Mouse (Mus musculus): ENCODE data around the gene Cep112.
"Not testable (repeated sequence)": the region's sequence is repeated elsewhere in the genome, so short reads cannot be mapped to it uniquely, and the experiment has no call there.

The Cep112 gene

GRCm38 (mm10) chr11:108799695-108800094, 374.7 kb downstream of the Cep112 start:
- no peak for DNase-seq (ENCODE audit: low read depth)

- DNase-seq (ENCODE audit: low read depth), result no peak
Measured at GRCm38 (mm10) chr11:108804030-108804429, 379.0 kb downstream of the Cep112 start.

- no peak for DNase-seq (ENCODE audit: low read depth)
Measured at GRCm38 (mm10) chr11:108805947-108806346, 381.0 kb downstream of the Cep112 start.

- no peak for DNase-seq (ENCODE audit: low read depth)
Measured at GRCm38 (mm10) chr11:108809626-108810025, 384.6 kb downstream of the Cep112 start.

- DNase-seq (ENCODE audit: low read depth), result no peak
Measured at GRCm38 (mm10) chr11:108821771-108822170, 396.8 kb downstream of the Cep112 start.

GRCm38 (mm10) chr11:108822257-108822656, 397.3 kb downstream of the Cep112 start:
- DNase-seq (ENCODE audit: low read depth), result no peak

- DNase-seq (ENCODE audit: low read depth), result no peak
Measured at GRCm38 (mm10) chr11:108827321-108827720, 402.3 kb downstream of the Cep112 start.

- no peak for DNase-seq (ENCODE audit: low read depth)
Measured at GRCm38 (mm10) chr11:108828374-108829025, 403.5 kb downstream of the Cep112 start.

GRCm38 (mm10) chr11:108836706-108837105, 411.7 kb downstream of the Cep112 start:
- no peak for DNase-seq (ENCODE audit: low read depth)

GRCm38 (mm10) chr11:108840195-108840594, 415.2 kb downstream of the Cep112 start:
- no peak for DNase-seq (ENCODE audit: low read depth)

- DNase-seq (ENCODE audit: low read depth), result no peak
Measured at GRCm38 (mm10) chr11:108842765-108843164, 417.8 kb downstream of the Cep112 start.

- no peak for DNase-seq (ENCODE audit: low read depth)
Measured at GRCm38 (mm10) chr11:108845971-108846370, 421.0 kb downstream of the Cep112 start.

GRCm38 (mm10) chr11:108846479-108846878, 421.5 kb downstream of the Cep112 start:
- DNase-seq (ENCODE audit: low read depth), result no peak

- DNase-seq (ENCODE audit: low read depth), result no peak
Measured at GRCm38 (mm10) chr11:108851771-108852170, 426.8 kb downstream of the Cep112 start.

GRCm38 (mm10) chr11:108857254-108857653, 432.3 kb downstream of the Cep112 start:
- DNase-seq (ENCODE audit: low read depth), result no peak

- DNase-seq (ENCODE audit: low read depth), result no peak
Measured at GRCm38 (mm10) chr11:108857678-108858338, 432.8 kb downstream of the Cep112 start.

GRCm38 (mm10) chr11:108858339-108858804, 433.4 kb downstream of the Cep112 start:
- DNase-seq (ENCODE audit: low read depth), result no peak

- DNase-seq (ENCODE audit: low read depth), result no peak
Measured at GRCm38 (mm10) chr11:108858846-108859245, 433.9 kb downstream of the Cep112 start.

GRCm38 (mm10) chr11:108862360-108862759, 437.4 kb downstream of the Cep112 start:
- DNase-seq (ENCODE audit: low read depth), result no peak

- no peak for DNase-seq (ENCODE audit: low read depth)
Measured at GRCm38 (mm10) chr11:108865746-108866145, 440.8 kb downstream of the Cep112 start.

- DNase-seq (ENCODE audit: low read depth), result no peak
Measured at GRCm38 (mm10) chr11:108867538-108867937, 442.5 kb downstream of the Cep112 start.

GRCm38 (mm10) chr11:108871284-108871683, 446.3 kb downstream of the Cep112 start:
- DNase-seq (ENCODE audit: low read depth), result not testable (repeated sequence)

- DNase-seq (ENCODE audit: low read depth), result no peak
Measured at GRCm38 (mm10) chr11:108871748-108872147, 446.8 kb downstream of the Cep112 start.
